Mouse (Mus musculus) olfactory bulb, adult 2 months (tissue): ENCODE results near the gene Hus1b. TPM values are rescaled to one million over a fixed set of nuclear protein-coding genes. Genes with fewer than 3 reads are reported as not detected.

Experiments
- H3K27ac ChIP-seq: fragments of 200-500 bp; 2 replicates; pipeline ENCODE4 v1.5.1; 2012; ENCODE audit warnings: low read depth, low read length; ENCODE audit not compliant: insufficient read depth
- H3K4me1 ChIP-seq: fragments of 200-500 bp; 2 replicates; pipeline ENCODE4 v1.6.1; 2012; ENCODE audit warnings: low read length; ENCODE audit not compliant: control insufficient read depth, insufficient read depth
- H3K4me3 ChIP-seq: fragments of 200-500 bp; 2 replicates; pipeline ENCODE4 v1.5.1; 2012; ENCODE audit warnings: mild to moderate bottlenecking, low read depth, low read length, moderate library complexity; ENCODE audit not compliant: insufficient read depth
- CTCF ChIP-seq: fragments of 200-500 bp; IDR thresholded peaks from 2 replicates; pipeline ENCODE4 v1.5.1; 2012; ENCODE audit warnings: low read depth, mild to moderate bottlenecking, low read length, moderate library complexity; ENCODE audit not compliant: insufficient read depth
- POLR2A ChIP-seq: fragments of 200-500 bp; IDR thresholded peaks from 2 replicates; pipeline ENCODE4 v1.6.1; 2012; ENCODE audit warnings: mild to moderate bottlenecking, low read depth, low read length, moderate library complexity; ENCODE audit not compliant: insufficient read depth
- WGBS: fragments of 180-500 bp; shearing (Covaris S2); methylation state at CpG from one replicate; pipeline ENCODE4 v1.1.7; 2018; 5-methylcytosine and 5-hydroxymethylcytosine counted together
- polyA plus RNA-seq: library from polyadenylated mRNA; stranded (reverse); fragments of >200 nt; gene quantifications from 2 replicates; pipeline ENCODE4 v1.2.4, GENCODE M21; 2012; ENCODE audit warnings: low replicate concordance; ENCODE audit not compliant: missing spikeins, insufficient read depth, insufficient read length

The Hus1b gene
- not detected in 2 replicates for polyA plus RNA-seq

DNA sequence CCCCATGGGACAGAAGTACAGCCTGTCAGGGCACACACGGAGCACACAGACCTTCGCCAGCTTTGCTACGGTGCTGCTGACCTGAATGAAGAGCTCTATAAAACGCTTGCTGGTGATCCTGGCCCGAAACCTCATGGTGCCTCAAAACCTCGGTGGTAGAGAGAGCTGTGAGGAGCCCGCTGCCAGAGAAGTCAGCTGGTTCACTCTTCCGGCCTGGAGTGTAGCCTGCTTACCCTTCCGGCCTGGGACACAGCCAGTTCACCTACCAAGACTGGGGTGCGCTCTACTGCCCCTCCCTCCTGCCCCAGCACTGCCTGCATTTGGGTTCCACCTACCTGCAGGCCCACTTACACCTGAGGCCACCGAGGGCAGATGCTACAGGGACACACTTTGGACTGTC, at the start of gene Hus1b:
Gene Hus1b, minus strand, starts transcription at position 220 of the 400 bp plus-strand sequence.
- WGBS = 93% methylated on average over 11 of the region's 11 CpGs
- TF ChIP-seq POLR2A = no peak
- TF ChIP-seq CTCF = no peak
- Histone ChIP-seq H3K4me1 (peaks cover 8% of the 10 kb centered on the region), H3K4me3 (no peak within 1 kb of the TSS), H3K27ac (no peak within 1 kb of the TSS)

- no peak overlapping the region for H3K4me3 ChIP-seq
- no peak for TF ChIP-seq CTCF
- TF ChIP-seq POLR2A = no peak
- WGBS = 82% methylated on average over 6 of the region's 6 CpGs
- no peak overlapping the region for H3K27ac ChIP-seq
- H3K4me1 ChIP-seq = no peaks in the 10 kb centered on the region
Measured at GRCm38 (mm10) chr13:30994249-30994858, 46.8 kb upstream of the Hus1b start.

DNA sequence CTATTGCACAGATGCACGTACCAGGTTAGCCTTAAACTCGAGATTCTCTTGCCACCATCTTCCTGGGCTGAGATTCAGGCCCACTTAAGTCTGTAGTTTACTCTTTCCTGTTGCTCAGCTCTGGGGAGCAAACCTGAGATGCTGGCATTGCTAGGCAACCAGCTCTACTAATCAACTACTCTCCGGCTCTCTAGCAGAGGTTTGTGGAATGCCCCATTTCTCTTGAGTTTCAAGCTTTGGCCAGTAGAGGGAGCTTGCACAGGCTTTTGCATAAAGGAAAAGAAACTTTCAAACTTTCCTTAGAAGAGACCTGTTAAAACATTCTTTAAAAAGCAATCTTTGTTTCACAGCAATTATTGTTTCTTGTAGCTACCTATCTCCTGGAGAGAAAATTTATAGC, 46.3 kb upstream of the Hus1b start:
- Histone ChIP-seq H3K27ac (no peak overlapping the region), H3K4me1 (no peaks in the 10 kb centered on the region), H3K4me3 (no peak overlapping the region)
- TF ChIP-seq CTCF (no peak), POLR2A (no peak)
- WGBS = 34% methylated on average over 3 of the region's 3 CpGs

- Histone ChIP-seq H3K4me1 (peaks cover 7% of the 10 kb centered on the region), H3K4me3 (no peak overlapping the region), H3K27ac (no peak overlapping the region)
- WGBS = 92% methylated on average over 9 of the region's 9 CpGs
- no peak for TF ChIP-seq POLR2A
- TF ChIP-seq CTCF = no peak
Measured at GRCm38 (mm10) chr13:30990233-30990632, 42.7 kb upstream of the Hus1b start.

- peaks cover 7% of the 10 kb centered on the region for H3K4me1 ChIP-seq
- H3K4me3 ChIP-seq = no peak overlapping the region
- no peak overlapping the region for H3K27ac ChIP-seq
- no peak for TF ChIP-seq POLR2A
- no peak for TF ChIP-seq CTCF
- 88% methylated on average over 10 of the region's 10 CpGs for WGBS
Measured at GRCm38 (mm10) chr13:30989710-30990109, 42.2 kb upstream of the Hus1b start.

DNA sequence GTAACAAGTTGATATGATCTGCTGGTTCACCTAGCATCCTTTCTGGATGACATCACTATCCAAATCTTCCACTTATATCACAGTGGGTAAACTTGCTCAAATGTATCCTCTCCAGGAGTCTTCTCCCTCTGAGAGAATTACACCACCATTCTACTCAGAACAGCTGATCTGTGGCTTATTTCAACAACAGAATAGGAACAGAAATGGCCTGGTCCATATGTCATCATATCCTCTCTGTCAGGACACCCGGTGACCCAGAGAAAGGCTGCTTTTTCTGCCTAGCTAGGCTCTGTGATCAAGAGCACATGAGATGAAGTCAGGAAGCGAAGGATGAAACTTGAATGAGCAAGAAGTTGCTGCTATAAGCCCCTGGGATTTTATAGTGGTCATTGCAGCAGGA, 40.1 kb upstream of the Hus1b start:
- TF ChIP-seq POLR2A (no peak), CTCF (no peak)
- Histone ChIP-seq H3K4me3 (no peak overlapping the region), H3K27ac (no peak overlapping the region), H3K4me1 (peaks cover 7% of the 10 kb centered on the region)
- 87% methylated on average over 2 of the region's 2 CpGs for whole genome bisulfite sequencing

GRCm38 (mm10) chr13:30986934-30987455, 39.4 kb upstream of the Hus1b start:
- no peak overlapping the region for H3K4me3 ChIP-seq
- H3K27ac ChIP-seq = no peak overlapping the region
- 74% methylated on average over 10 of the region's 10 CpGs for WGBS
- TF ChIP-seq CTCF (no peak), POLR2A (no peak)
- peaks cover 7% of the 10 kb centered on the region for H3K4me1 ChIP-seq

GRCm38 (mm10) chr13:30985598-30986466, 38.3 kb upstream of the Hus1b start:
- H3K4me1 ChIP-seq = peaks cover 7% of the 10 kb centered on the region
- 28% methylated on average over 27 of the region's 27 CpGs for WGBS
- peak overlapping the region; percentile 24 for H3K4me3 ChIP-seq
- peak overlapping the region; percentile 49 for H3K27ac ChIP-seq
- TF ChIP-seq CTCF = no peak
- TF ChIP-seq POLR2A = no peak

DNA sequence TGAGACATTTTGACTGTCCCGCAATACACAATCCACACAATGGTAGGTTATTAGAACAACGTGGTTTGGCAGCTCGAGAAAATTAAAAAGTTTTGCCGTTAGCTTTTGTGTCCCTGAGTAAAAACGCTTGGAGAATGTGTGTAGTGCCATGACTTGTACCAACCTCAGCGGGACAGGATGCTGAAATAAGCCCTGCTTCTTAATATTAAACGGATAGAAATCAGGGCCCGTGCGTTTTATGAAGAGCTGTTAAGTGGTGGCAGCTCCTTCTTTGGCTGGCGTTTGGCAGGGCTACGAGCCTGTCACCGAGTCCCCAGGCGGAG, 37.7 kb upstream of the Hus1b start:
- H3K27ac ChIP-seq = no peak overlapping the region
- no peak for TF ChIP-seq POLR2A
- no peak for TF ChIP-seq CTCF
- 16% methylated on average over 13 of the region's 13 CpGs for WGBS

More for the DNA sequence above, 37.7 kb upstream of the Hus1b start:
- Histone ChIP-seq H3K4me3 (peak overlapping the region; percentile 24), H3K4me1 (peaks cover 7% of the 10 kb centered on the region)
